Mouse (Mus musculus) urinary bladder, postnatal 25 days (tissue): ENCODE data around the gene Gatad1.
"Not testable (repeated sequence)": the region's sequence is repeated elsewhere in the genome, so short reads cannot be mapped to it uniquely, and the experiment has no call there.

ENCODE experiments used
- DNase-seq: peaks from one replicate; pipeline ENCODE4 v3.0.0; 2022; ENCODE audit warnings: low spot score

Gene Gatad1

DNA sequence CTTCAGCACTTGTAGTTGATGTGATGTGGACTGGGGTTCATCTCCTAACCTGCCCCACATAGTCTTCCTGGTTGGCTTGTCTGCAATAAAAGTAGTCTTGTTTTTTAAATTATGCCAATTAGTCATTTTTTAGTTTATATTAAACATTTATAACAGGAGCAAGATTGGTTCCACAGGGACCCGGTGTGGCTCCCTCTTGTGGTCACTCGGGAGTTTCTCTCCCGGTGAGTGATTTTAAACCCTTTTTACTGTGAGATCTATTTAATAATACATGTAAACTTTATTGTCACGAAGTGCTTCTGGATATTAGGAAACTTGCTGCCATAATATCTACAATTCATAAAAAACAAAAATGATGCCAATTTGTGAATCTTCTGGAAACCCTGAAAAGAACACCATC is 23.0 kb downstream of the Gatad1 start:
- DNase-seq = no peak

DNA sequence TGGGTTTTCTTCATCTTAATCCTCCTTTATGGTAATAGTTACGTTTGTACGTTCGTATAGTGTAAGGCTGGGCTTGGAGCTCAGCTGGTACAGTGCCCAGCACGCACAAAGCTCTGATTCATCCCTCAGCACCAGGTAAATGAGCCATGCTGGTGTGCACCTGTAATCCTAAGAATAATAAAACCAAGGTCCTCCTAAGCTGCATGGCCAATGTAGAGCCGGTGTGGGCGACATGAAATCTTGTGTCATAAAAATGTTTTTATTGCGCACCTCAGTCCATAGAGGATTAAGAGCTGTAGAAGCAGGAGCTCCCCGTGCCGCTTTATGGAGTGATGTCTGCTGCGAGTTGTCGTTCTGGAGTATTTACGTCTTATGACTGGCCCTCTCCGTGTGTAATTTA is 23.7 kb downstream of the Gatad1 start:
- DNase-seq = no peak

DNA sequence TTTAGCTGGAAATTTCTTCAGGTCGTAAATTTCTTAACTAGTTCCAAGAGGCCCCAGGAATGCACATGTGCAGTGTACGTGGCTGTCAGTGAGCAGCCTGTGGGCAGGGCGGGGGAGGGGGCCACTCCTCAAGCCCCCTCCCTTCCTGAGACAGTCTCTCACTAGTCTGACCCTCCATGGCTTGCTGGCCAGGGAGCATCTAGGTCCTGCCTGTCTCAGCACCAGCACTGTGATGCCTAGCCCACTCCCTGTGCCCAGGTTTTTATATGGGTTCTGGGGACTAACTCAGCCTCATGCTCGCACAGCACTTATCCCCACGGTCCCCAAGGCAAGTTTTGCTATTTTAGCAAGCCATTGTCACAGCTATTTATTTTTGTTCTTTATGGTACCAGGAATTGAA is 24.7 kb downstream of the Gatad1 start:
- no peak for DNase-seq

DNA sequence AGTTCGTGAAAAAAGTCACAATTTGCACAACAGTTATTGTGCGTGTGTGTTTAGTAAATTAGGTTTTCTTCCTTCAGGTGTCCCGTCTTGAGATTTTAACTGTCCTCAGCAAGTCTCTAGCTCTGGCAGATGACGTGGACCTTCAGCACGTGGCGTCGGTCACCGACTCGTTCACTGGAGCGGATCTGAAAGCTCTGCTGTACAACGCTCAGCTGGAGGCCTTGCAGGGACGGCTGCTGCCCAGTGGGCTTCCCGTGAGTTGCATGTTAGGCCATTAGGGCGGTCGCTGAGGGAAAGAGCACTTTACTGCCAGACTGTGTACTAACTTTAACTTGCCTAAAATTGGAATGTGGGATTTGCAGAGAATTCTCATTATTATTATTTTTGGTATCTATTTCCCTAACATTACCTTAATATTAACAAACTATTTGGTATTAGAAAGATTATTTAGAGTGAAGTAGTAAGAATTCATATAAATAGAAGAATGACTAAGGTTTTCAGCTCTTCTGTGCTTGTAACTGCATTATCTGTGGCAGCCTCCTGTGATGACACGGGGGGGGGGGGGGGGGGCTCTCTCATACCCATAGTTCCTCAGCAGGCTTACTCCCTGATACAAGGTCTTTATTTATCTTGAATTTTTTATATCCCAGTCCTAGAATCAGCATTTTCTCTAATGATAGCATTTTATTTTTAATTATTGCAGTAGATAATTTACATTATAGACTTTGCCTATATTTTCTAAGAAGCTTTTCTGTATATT is 25.3 kb downstream of the Gatad1 start:
- DNase-seq = no peak

DNA sequence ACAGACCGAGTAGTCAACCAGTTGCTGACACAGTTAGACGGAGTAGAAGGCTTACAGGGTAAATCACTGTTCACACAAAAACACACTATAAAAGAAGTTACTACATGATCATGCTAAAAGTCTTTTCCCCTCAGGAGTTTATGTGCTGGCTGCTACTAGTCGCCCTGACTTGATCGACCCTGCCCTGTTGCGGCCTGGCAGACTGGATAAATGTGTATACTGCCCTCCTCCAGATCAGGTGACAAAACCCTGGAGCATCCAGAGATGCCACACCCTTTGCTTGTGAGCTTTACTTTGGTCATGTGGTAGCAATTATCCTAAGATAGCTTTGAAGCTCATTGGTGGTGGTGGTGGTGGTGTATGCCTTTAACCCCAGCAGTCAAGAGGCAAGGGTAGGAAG is 26.9 kb downstream of the Gatad1 start:
- DNase-seq = no peak

DNA sequence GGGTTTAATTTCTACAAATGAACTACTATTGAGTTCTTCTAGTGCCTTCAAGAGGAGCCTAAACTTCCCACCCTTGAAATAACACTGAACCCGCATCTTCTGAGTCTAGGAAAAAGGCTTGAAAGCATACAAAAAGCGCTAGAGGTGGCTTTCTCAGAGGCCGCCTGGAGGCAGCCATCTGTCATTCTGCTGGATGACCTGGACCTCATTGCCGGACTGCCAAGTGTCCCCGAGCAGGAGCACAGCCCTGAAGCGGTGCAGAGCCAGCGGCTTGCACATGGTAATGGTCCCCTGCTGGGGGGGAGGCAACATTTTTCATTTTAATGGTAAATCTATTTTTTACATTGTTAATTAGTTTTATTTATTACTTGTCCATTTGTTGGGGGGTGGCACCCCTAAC is 36.5 kb downstream of the Gatad1 start:
- DNase-seq = no peak

DNA sequence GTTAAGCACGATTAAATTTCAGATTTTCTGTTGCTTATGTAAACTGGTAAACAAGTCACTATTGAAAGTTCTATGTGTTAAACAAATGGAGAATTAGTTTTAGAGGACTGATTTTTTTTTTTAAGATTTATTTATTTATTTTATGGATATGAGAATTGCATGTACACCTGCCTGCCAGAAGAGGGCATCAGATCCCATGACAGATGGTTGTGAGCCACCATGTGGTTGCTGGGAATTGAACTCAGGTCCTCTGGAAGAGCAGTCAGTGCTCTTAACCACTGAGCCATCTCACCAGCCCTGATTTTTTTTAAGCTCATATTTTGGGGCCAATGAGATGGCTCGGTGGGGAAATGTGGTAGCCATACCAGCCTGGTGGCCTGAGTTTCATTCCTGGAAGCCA is 45.1 kb downstream of the Gatad1 start:
- not testable (repeated sequence) for DNase-seq

DNA sequence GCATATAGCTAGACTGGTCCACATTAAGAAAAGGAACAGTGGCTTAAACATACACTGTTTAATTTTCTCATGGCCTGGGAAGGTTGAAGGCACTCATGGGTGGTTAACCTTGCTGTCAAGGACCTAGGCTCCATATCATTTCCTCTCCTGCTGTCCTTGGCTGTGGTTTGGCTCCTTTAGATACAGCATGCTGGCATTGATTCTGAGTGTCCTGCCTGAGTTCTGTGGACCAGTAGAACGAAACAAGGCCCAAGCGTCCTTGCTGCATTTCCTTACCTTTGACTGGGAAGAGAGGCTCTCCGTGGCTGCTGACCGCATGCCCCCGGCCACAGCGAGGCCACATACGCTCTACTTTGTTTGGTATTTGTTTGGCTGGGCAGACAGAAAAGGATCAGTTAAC is 47.7 kb downstream of the Gatad1 start:
- DNase-seq = no peak

DNA sequence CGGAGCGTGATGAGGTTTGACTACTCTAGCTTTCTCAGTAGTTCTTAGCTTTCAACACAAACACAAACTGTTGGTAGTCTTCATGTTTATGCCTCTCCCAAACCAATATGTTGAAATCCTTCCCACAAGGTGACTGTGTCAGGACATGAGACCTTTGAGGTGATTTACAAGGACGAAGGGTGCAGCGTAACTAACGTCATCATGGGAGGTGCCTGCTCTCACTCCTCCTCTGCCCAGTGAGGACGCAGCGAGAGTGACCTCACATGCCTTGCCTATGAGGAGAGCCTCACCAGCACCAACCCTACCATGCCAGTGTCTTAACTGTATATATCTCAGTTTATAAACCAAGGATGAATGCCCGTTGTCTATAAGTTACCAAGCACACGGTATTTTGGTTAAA is 49.9 kb downstream of the Gatad1 start:
- no peak for DNase-seq

DNA sequence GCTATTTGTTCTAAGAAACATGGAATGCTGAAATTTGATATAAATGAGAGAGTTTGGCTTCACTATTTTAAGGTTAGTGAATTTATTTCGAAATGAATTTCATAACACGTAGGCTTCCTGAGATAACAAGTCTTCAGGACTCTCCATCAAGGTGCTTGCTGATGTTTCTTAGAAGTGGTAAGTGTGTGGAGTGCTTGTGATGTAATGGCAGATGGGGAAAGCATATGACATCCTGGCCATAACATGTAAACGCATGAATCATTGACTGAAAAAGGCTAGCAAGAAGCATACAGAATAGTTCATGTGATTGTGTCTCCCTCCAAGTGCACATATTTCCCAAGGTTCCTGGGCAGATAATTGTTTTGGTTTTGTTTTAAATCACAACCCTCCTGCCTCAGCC is 56.2 kb downstream of the Gatad1 start:
- no peak for DNase-seq

DNA sequence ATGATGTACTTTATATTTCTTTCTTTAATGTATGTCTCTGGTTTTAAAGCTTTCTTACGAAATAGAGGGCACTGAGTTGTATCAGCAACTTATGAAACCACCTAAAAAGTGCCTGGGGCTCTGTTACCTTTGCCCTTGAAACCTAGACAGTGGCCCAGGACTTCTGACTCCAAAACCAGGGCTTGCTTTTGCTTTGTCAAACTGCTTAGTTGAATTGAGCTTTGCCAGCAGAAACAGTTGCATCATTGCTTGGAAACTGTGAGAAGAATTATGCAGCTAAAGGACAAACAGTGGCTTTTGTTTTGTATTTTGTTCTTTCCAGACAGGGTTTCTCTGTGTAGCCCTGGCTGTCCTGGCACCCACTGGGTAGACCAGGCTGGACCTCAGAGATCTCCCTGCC is 56.7 kb downstream of the Gatad1 start:
- no peak for DNase-seq

DNA sequence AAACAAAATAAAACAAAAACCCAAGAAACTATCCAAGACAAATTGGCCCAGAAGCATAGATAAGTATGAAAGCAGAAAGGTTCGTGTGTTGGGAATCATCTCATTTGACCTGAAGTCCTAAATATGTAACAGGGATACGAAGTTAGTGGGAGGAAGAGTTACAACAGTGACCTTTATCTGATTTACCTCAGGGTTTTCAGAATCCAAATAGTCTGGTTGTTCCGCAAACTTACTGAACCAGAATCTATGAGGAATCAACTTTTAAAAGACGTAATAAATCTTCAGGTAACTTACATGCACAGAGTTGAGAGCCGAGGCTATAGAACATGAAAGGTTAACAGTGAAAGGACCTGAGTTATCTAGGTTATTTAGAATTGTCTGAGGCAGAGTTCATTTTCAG is 58.2 kb downstream of the Gatad1 start:
- DNase-seq = no peak

DNA sequence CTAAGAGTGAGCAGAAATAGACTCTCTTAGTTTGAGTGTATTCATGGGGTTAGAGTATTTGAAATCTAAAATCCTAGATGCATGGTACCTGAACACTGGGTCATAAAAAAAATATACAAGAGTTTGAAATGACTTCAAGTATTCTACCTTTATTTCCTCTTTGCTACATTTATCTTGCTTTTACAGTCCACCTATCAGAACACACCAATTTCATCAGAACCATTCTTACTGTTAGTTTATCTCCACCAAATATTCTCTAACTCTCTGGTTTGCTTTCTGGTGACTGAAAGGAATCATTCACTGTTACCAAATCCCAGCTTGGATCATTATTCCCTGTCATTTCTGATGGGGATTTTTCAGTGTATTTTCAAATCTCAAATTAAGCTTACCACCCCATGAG is 59.8 kb downstream of the Gatad1 start:
- DNase-seq = no peak

DNA sequence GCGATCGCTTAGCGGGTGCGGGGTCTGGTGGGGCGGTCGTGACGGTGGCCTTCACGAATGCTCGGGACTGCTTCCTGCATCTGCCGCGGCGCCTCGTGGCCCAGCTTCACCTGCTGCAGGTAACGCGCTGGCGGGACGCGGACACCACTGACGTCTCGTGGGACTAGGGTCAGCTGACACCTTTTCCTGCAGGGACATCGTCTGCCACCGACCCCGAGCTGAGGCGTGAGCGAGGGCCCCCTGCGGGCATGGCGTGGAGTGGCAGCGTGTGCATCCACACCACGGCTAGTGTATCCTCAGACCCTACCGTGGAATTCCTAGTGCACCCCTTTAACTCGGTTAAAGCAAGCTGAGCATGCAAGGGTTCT is 60.6 kb downstream of the Gatad1 start, which contains the start of gene Rbm48:
TSS of gene Rbm48 (minus strand) at position 187 of the 368 bp plus-strand sequence.
- peak; percentile 68 for DNase-seq

DNA sequence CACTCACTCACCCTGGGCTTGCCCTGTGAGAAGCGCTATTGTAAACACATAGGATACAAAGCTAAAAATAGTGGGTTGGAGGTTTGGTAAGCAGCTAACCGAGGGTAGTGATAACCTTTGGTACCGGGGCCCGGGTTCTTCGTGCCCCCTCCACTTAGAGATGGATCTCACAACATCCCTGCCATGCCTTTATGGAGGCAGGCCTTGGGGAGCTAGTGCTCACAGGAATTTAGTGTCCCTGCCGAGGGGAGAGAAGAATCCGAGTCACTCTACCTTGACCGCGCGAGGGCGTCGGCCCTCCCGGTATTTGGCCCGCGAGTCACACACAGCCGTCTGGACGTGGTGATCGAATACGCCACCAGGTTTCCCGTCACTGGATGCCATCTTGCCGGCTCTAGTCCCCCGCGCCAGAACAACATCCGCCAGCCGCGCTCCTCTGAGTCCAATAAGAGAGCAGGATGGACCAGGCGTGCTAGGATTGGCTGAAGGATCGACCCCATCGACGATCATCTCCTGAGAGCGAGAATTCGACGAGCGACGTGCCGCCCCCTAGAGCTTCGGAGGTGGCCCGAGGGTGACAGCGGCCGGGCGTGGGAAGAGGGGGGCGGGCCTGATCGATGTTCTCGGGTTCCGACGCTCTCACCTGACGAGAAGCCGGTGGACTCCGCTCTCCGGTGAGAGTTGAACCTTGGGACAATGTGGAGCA is 61.1 kb downstream of the Gatad1 start, which contains the start of gene Pex1:
TSS of gene Pex1 (plus strand) at position 374 of the 706 bp plus-strand sequence.
- peak; percentile 90 for DNase-seq
